Mouse (Mus musculus): ENCODE measurements around the gene Tcf3.

The Tcf3 gene

DNA sequence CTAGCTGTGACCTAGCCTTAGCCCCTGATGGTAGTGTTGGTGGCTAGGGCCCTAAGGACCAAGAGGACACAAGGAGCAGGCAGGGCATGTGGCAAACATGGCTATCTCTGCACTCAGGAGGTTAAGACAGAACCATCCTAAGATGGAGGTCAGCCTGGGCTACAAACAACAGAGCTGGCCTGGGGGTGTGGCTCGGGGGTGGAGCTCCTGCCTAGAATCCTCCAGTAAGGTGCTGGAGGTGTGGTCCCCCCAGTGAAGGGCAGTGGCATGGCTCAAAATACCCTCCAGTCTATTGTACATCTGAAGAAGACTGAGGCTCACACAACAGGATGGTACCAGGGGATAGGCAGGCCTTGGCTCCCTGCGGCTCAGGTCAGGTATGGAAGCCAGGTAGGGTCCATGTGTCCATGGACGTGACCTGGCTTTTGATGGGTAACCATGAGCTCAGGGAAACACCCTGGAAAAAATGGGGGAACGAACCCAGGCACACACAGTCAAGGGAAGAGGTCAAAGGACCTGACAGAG is 49.3 kb downstream of the Tcf3 start:
- DNase-seq = no peak

DNA sequence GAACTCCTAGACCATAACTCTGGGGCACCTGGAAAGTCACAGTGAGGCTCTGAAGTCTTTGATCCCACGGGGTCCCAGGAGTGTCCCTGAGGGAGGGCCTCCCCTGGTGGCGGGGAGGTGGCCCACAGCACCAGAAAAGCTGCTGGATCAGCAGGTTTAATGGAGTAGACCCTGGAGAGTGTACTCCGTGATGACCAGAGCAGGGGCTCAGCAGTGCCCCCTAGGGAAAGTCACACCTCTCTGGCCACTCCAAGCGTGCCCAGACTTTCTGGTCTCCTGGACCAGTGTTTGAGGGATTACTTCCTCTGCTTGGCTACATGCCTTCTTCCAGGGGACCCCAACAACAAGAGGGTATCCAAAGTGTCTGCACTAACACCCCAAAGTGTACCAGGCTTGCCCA is 50.0 kb downstream of the Tcf3 start:
- no peak for DNase-seq

DNA sequence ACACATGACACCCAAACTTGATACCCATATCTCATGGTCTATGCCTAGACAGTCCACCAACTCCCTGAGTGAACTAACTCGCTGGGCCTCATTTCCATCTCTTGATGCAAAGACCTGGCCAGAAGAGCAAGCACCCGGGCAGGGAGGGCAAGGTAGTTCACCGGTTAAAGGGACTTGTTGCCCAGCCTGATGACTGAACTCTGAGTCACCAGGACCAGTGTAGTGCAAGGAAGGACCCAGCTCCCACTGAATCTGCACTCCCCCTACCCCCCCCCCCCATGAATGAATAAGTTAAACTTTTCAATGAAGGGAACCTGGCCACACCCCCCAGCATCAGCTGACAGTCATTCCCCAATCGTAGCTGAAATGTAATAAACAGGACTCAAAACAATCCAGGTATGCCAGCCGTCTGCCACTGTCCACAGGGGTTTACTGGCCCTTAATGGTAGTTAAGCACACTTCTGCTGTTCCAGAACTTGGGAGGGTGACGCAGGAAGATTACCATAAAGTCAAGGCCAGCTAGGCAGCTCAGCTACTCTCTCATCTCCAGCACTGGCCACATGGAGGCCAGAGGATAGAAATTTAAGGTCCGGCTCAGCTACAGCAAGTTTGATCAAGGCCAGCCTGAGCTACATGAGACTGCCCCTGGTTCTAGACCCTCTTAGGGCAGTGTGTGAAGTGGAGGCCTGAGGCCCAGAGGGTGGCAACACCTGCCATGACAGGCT is 50.6 kb downstream of the Tcf3 start:
- DNase-seq = no peak

DNA sequence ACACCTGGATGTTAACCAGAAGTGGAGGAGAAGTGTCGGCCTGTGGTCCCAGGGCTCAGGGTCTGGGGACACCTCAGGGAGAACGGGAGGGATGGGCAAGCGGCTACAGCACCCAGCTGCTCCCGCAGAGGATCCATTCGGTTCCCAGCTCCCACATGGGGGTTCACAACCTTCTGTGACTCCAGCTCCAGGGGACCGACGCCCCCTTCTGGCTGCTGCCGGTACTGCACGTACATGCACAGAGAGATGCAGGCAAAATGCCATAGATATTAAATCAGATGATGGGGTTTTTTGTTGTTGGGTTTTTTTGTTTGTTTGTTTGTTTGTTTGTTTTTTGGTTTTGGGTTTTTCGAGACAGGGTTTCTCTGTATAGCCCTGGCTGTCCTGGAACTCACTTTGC is 55.7 kb downstream of the Tcf3 start:
- peak; percentile 50 for DNase-seq

DNA sequence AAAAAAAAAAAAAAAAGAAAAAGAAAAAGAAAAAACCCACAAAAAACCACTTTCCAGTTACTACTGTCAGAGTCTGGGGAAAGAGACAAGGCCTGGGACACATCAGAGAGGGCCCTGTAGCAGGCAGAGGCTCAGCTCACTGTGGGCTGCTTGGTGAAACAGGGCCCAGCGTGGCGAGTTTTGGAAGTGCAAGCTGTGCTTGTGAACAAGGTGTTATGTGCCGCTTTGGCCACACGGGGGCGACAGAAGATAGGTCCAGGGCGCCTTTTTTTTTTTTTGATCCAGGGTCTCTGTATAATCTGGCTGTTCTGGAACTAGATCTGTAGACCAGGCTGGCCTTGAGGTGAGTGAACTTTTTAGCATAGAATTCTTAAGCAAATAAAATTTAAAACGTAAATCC is 57.3 kb downstream of the Tcf3 start:
- DNase-seq = peak; percentile 95

DNA sequence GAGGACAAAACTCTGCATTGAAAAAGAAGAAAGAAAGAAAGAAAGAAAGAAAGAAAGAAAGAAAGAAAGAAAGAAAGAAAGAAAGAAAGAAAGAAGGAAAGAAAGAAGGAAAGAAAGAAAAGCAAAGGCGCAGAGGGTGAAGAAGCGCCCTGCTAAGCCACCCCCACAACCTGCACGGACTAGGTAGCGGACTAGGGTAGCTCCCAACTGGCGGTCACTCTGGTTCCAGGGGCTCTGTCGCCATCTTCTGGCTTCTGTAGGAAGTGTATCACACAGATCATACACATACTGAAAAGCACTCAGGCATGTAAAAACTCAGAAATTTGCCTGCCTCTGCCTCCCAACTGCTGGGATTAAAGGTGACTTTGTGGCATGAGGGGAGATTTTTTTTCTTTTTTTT is 59.4 kb downstream of the Tcf3 start:
- peak; percentile 82 for DNase-seq

DNA sequence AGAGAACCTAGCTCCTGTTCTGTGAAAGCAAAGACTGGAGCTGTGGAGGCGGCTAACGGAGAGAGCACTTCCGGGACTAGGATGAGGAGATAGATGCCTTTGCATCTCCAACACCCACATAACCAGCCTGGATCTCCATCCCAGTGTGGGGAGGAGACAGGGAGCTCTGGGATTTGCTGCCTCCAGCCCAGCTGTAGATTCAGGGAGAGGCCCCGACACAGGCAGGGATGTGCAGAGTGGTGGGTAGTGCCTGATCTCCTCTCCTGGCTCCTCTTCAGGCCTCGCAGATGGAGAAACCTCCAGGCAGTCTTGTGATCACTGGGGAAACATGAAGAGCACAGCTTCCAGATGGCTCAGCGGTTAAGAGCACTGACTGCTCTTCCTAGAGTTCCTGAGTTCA is 60.7 kb downstream of the Tcf3 start:
- DNase-seq = no peak

DNA sequence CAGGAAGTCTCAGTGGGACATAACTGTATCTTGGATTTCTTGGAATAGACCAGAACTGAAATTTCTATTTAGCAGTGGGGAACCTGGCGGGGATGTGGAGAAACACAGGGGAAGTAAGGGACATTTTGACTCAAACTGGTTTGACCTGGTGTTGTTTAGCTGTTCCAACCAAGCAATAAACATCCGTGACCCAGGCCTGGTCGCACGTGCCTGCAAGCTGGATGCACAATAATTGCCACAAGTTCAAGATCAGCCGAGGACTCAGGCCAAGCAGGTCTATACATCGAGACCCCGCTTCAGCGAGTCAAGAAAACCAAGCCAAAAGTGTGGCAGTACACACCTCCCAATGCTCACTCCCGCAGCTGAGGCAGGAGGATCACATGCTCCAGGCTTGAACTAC is 61.5 kb downstream of the Tcf3 start:
- no peak for DNase-seq

DNA sequence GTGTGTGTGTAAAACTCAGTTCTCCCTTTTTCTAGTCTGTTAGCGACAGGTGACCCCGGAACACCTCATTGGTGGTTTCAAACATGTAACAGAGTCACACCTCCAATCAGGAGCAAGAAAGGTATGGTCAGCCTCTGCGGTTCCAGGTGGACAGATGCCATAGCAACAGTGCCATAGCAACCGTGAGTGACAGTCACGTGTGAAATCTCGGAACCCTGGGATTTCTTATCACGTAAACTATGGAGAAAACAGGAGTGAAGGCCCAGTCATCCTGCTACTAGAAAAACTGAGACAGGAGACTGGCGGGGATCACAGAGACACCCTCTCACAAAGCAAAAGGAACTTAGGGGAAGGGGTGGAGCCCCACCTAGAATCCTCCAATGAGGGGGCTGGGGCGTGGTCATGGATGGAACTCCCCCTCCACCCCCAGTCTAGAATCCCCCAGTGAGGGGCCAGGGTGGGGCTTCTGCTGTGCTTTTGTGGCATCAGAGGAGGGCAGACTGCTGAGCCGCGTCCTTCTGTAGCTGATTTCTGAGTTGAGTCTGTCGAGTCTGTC is 62.0 kb downstream of the Tcf3 start:
- peak; percentile 87 for DNase-seq

DNA sequence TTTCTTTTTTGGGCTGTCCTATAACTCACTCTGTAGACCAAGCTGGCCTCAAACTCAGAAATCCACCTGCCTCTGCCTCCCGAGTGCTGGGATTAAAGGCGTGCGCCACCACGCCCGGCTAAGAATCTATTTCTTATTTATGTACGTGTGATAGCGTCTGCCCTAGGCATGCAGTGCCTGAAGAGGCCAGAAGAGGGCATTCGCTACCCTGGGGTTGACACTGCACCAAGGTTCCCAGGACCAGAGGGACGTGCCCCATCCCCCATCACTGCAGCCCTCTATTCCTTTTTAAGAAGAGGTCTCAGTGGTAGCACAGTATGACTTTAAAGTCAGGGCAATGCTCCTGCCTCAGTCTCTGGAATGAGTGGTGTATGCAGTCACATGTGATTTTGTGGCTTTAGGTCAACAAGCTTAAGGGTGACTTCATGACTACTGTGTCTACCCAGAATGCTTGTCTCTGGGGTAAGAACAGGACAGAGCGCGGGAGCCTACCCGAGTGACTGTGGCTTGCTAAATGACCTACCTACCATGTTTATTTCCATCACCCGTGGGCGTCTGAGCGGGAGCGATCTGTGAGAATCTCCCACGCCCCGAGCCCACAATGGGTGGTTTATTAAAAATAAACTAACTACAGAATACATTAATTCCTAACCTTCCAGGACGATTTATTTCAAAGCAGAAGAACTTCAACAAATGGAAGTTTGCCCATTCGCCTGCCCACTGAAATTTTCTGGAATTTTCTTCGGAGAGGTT is 63.3 kb downstream of the Tcf3 start:
- DNase-seq = peak; percentile 63

DNA sequence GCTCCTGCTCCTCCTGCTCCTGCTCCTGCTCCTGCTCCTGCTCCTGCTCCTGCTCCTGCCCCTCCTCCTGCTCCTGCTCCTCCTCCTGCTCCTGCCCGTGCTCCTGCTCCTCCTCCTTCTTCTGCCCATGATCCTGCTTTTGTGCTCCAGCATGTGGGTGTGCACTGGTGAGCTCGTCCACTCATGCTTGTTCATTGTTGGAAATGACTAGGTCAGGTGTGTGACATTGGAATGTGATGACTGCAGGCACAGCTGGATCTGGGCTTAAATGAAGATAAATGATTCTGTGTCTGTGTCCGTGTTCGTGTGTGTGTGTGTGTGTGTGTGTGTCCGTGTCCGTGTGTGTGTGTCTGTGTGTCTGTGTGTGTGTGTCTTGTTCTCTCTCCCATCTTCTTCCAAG is 65.1 kb downstream of the Tcf3 start:
- no peak for DNase-seq

DNA sequence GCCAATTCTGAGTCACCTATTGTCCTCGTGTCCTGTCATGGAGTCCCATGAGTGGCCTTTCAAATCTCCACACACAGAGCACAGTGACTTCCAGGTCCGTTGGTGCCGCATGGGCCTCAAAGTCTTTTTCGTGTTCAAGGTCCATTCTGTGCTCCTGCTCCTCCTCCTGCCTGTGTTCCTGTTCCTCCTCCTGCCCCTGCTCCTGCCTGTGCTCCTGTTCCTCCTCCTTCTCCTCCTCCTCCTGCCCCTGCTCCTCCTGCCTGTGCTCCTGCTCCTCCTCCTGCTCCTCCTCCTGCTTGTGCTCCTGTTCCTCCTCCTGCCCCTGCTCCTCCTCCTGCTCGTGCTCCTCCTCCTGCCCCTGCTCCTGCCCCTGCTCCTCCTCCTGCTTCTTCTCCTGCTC is 65.5 kb downstream of the Tcf3 start:
- DNase-seq = no peak

DNA sequence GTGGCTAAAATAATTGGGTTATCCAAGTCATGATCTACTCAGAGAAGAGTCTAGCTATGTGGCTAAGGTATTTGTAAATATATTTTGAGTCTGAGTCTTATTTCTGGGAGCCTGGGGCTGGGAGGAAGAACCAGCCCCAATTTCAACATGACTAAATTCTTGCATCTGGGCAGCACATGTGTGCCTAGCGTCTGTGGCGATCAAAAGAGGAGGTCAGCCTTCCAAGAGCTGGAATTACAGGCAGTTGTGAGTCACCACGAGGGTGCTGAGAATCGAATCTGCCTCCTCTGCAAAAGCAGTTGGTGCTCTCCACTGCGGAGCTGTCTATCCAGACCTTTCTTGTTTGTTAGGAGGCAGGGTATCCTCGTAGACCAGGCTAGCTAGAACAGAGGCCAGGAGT is 67.7 kb downstream of the Tcf3 start:
- DNase-seq = no peak

DNA sequence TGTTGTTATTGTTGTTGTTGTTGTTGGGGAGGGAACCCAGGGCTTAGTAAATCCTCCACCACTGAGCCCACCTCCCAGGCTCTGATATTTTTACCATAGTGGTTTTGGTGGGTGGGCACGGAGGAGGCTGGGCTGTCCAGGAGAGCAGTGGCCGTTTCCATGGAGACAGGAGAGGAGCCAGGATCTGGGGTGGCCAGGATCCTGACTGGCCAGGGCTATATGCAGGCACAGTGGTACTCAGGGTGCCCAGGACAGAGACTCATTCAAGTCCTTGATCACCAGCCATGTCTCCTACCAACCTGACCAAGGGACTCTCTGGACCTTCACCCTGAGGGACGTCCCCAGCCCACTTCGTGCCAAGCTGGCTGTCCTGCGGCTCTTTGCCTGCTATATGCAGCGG is 69.7 kb downstream of the Tcf3 start:
- DNase-seq = no peak

Measured in thymus, postnatal 14 days (tissue).